Mouse (Mus musculus) midbrain, embryonic 16.5 days (tissue): ENCODE measurements around the gene Cacna1d. TPM values are rescaled to one million over a fixed set of nuclear protein-coding genes. Genes with fewer than 3 reads are reported as not detected.

ENCODE experiments used
- ATAC-seq: fragments of 200-750 bp; cut with Nextera tagmentation; 2 replicates; pipeline ENCODE4 v1.8.0; 2017; ENCODE audit warnings: moderate TSS enrichment
- H3K27ac ChIP-seq: fragments of 300-500 bp; sonication (generic); 2 replicates; pipeline ENCODE4 v1.5.1; 2014; ENCODE audit warnings: mild to moderate bottlenecking, low read length, mixed read lengths
- H3K27me3 ChIP-seq: fragments of 300-500 bp; sonication (generic); 2 replicates; pipeline ENCODE4 v1.6.1; 2014; ENCODE audit warnings: low read depth, low read length, mixed read lengths; ENCODE audit not compliant: control insufficient read depth, insufficient read depth
- H3K36me3 ChIP-seq: fragments of 300-500 bp; sonication (generic); 2 replicates; pipeline ENCODE4 v1.6.1; 2014; ENCODE audit warnings: mild to moderate bottlenecking, low read length, moderate library complexity, mixed read lengths; ENCODE audit not compliant: control insufficient read depth, insufficient read depth
- H3K4me1 ChIP-seq: fragments of 300-500 bp; sonication (generic); 2 replicates; pipeline ENCODE4 v1.6.1; 2014; ENCODE audit warnings: mild to moderate bottlenecking, low read length, mixed read lengths; ENCODE audit not compliant: control insufficient read depth, insufficient read depth
- H3K4me2 ChIP-seq: fragments of 300-500 bp; sonication (generic); 2 replicates; pipeline ENCODE4 v1.6.1; 2014; ENCODE audit warnings: mild to moderate bottlenecking, low read length, mixed read lengths
- H3K4me3 ChIP-seq: fragments of 300-500 bp; sonication (generic); 2 replicates; pipeline ENCODE4 v1.5.1; 2014; ENCODE audit warnings: low read depth, mild to moderate bottlenecking, low read length, moderate library complexity, mixed read lengths
- H3K9ac ChIP-seq: fragments of 300-500 bp; sonication (generic); 2 replicates; pipeline ENCODE4 v1.6.1; 2014; ENCODE audit warnings: low read depth, low read length, mixed read lengths
- H3K9me3 ChIP-seq: fragments of 300-500 bp; sonication (generic); replicated peaks from 2 replicates; pipeline ENCODE4 v1.6.1; 2014; ENCODE audit warnings: mild to moderate bottlenecking, low read length, mixed read lengths; ENCODE audit not compliant: control insufficient read depth, poor library complexity, severe bottlenecking
- WGBS: fragments of 180-500 bp; shearing (Covaris S2); extraction: QIAGEN DNeasy Blood & Tissue Kit; methylation state at CpG from one replicate; pipeline ENCODE4 v1.1.7; 2014; 5-methylcytosine and 5-hydroxymethylcytosine counted together
- polyA plus RNA-seq: library from polyadenylated mRNA; unstranded; fragments of >200 nt; fragmentation: Nextera tagmentation; extraction: Ambion mirVana; gene quantifications from 2 replicates; pipeline ENCODE4 v1.2.1, GENCODE M21; 2015

Gene Cacna1d
- polyA plus RNA-seq, 1 experiment from 2014 or later, result 10.5 TPM

GRCm38 (mm10) chr14:30190308-30190971 is 300.8 kb downstream of the Cacna1d start:
- WGBS, result 91% methylated on average over 5 of the region's 5 CpGs

GRCm38 (mm10) chr14:30185616-30186274 is 305.5 kb downstream of the Cacna1d start:
- Histone ChIP-seq H3K27me3 (no peaks in the 10 kb centered on the region), H3K36me3 (no peaks in the 10 kb centered on the region), H3K9ac (no peak overlapping the region), H3K27ac (no peak overlapping the region), H3K4me1 (no peaks in the 10 kb centered on the region), H3K9me3 (no peaks in the 10 kb centered on the region), H3K4me3 (no peak overlapping the region), H3K4me2 (no peak overlapping the region)
- WGBS, result 91% methylated on average over 6 of the region's 6 CpGs
- no peak for ATAC-seq

More at GRCm38 (mm10) chr14:30190308-30190971, 300.8 kb downstream of the Cacna1d start:
- no peak overlapping the region for H3K4me2 ChIP-seq
- ATAC-seq, result no peak
- no peaks in the 10 kb centered on the region for H3K27me3 ChIP-seq
- no peaks in the 10 kb centered on the region for H3K9me3 ChIP-seq
- H3K9ac ChIP-seq, result no peak overlapping the region
- H3K27ac ChIP-seq, result no peak overlapping the region
- no peak overlapping the region for H3K4me3 ChIP-seq
- no peaks in the 10 kb centered on the region for H3K36me3 ChIP-seq
- no peaks in the 10 kb centered on the region for H3K4me1 ChIP-seq

- Histone ChIP-seq H3K9ac (no peak overlapping the region), H3K27ac (no peak overlapping the region), H3K9me3 (no peaks in the 10 kb centered on the region), H3K27me3 (no peaks in the 10 kb centered on the region; the same call in 1 of the 2 replicates), H3K4me2 (no peak overlapping the region), H3K4me3 (no peak overlapping the region), H3K36me3 (no peaks in the 10 kb centered on the region), H3K4me1 (no peaks in the 10 kb centered on the region)
- WGBS, result 89% methylated on average over 13 of the region's 13 CpGs
- ATAC-seq, result no peak
Observed at GRCm38 (mm10) chr14:30184445-30185152, 306.7 kb downstream of the Cacna1d start.

GRCm38 (mm10) chr14:30184013-30184412 is 307.2 kb downstream of the Cacna1d start:
- 76% methylated on average over 5 of the region's 5 CpGs for WGBS
- Histone ChIP-seq H3K4me2 (no peak overlapping the region), H3K9ac (no peak overlapping the region), H3K27ac (no peak overlapping the region), H3K4me3 (no peak overlapping the region), H3K36me3 (no peaks in the 10 kb centered on the region), H3K9me3 (no peaks in the 10 kb centered on the region), H3K4me1 (no peaks in the 10 kb centered on the region), H3K27me3 (no peaks in the 10 kb centered on the region; the same call in 1 of the 2 replicates)
- no peak for ATAC-seq

GRCm38 (mm10) chr14:30182624-30183524 is 308.4 kb downstream of the Cacna1d start:
- H3K4me2 ChIP-seq, result no peak overlapping the region
- WGBS, result 74% methylated on average over 18 of the region's 18 CpGs

GRCm38 (mm10) chr14:30178306-30178705 is 312.9 kb downstream of the Cacna1d start:
- WGBS, result 85% methylated on average over 4 of the region's 4 CpGs
- no peaks in the 10 kb centered on the region; the same call in 1 of the 2 replicates for H3K27me3 ChIP-seq
- no peak overlapping the region for H3K27ac ChIP-seq
- H3K9ac ChIP-seq, result no peak overlapping the region
- H3K4me2 ChIP-seq, result no peak overlapping the region
- no peaks in the 10 kb centered on the region for H3K4me1 ChIP-seq
- no peaks in the 10 kb centered on the region for H3K9me3 ChIP-seq
- H3K4me3 ChIP-seq, result no peak overlapping the region
- no peak for ATAC-seq
- peaks cover 3% of the 10 kb centered on the region; the same call in 1 of the 2 replicates for H3K36me3 ChIP-seq

More at GRCm38 (mm10) chr14:30182624-30183524, 308.4 kb downstream of the Cacna1d start:
- Histone ChIP-seq H3K27me3 (no peaks in the 10 kb centered on the region; the same call in 1 of the 2 replicates), H3K27ac (no peak overlapping the region), H3K4me3 (no peak overlapping the region), H3K9ac (no peak overlapping the region), H3K36me3 (peaks cover 3% of the 10 kb centered on the region; the same call in 1 of the 2 replicates), H3K9me3 (no peaks in the 10 kb centered on the region), H3K4me1 (no peaks in the 10 kb centered on the region)
- no peak for ATAC-seq

- 55% methylated on average over 5 of the region's 5 CpGs for WGBS
- Histone ChIP-seq H3K9me3 (no peaks in the 10 kb centered on the region), H3K9ac (no peak overlapping the region), H3K4me3 (no peak overlapping the region), H3K36me3 (peaks cover 3% of the 10 kb centered on the region; the same call in 1 of the 2 replicates), H3K4me2 (no peak overlapping the region), H3K27me3 (no peaks in the 10 kb centered on the region; the same call in 1 of the 2 replicates), H3K27ac (no peak overlapping the region), H3K4me1 (no peaks in the 10 kb centered on the region)
- ATAC-seq, result no peak
Observed at GRCm38 (mm10) chr14:30177850-30178249, 313.4 kb downstream of the Cacna1d start.

GRCm38 (mm10) chr14:30175362-30175761 is 315.9 kb downstream of the Cacna1d start:
- Histone ChIP-seq H3K4me3 (no peak overlapping the region), H3K27ac (no peak overlapping the region), H3K9me3 (no peaks in the 10 kb centered on the region), H3K36me3 (peaks cover 3% of the 10 kb centered on the region; the same call in 1 of the 2 replicates), H3K4me1 (peaks cover 9% of the 10 kb centered on the region; the same call in 1 of the 2 replicates), H3K9ac (no peak overlapping the region), H3K4me2 (no peak overlapping the region), H3K27me3 (no peaks in the 10 kb centered on the region; the same call in 1 of the 2 replicates)
- no peak for ATAC-seq
- WGBS, result 70% methylated on average over 3 of the region's 3 CpGs
